Mouse (Mus musculus): Measurements from ENCODE around the gene Gm20388. TPM values are rescaled to one million over a fixed set of nuclear protein-coding genes. Genes with fewer than 3 reads are reported as not detected.

Gene Gm20388
- polyA plus RNA-seq, 1 experiment, result 28.1 TPM

DNA sequence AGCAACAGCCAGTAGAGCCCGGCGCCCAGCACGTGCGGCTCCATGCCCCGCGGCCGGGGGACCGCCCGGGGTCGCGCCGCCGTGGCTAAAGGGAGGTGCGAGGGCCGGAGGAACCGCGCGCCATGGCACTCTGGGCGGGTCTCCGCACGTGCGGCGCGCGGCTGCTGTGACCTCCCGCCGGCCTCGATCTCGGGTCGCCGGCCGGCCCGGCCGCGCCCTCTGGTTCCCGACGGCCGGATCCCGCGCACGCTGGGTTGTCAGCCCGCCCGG lies 2640.3 kb downstream of the Gm20388 start:
- H3K9me3 ChIP-seq (replicated peaks; ENCODE audit: control insufficient read depth, insufficient read depth, low read length, poor library complexity, severe bottlenecking), result no peaks in the 10 kb centered on the region
- H3K27ac ChIP-seq (ENCODE audit: insufficient read depth, low read length), result no peak overlapping the region
- no peak for TF ChIP-seq POLR2A (IDR thresholded peaks at IDR 0.05; ENCODE audit: insufficient read depth, low read length)
- no peak for TF ChIP-seq CTCF (IDR thresholded peaks at IDR 0.05; ENCODE audit: low read depth, low read length)
- TF ChIP-seq EP300 (IDR thresholded peaks at IDR 0.05; ENCODE audit: insufficient read depth, low read depth, low read length), result no peak
- H3K4me3 ChIP-seq (ENCODE audit: low read depth, low read length), result peak overlapping the region; percentile 68
- H3K4me1 ChIP-seq (ENCODE audit: control insufficient read depth, insufficient read depth, low read length), result peaks cover 5% of the 10 kb centered on the region
- no peaks in the 10 kb centered on the region for H3K27me3 ChIP-seq (ENCODE audit: control insufficient read depth, insufficient read depth, low read length, poor library complexity, severe bottlenecking)
- H3K36me3 ChIP-seq (ENCODE audit: control insufficient read depth, insufficient read depth, low read length, poor library complexity, severe bottlenecking), result 0 out of 2 replicates have a peak, but pooled peaks cover 4% of the 10 kb centered on the region
- peak overlapping the region; percentile 96 for H3K9ac ChIP-seq (ENCODE audit: low read depth, poor library complexity, severe bottlenecking)

GRCm38 (mm10) chr8:122551265-122552051 lies 2640.8 kb downstream of the Gm20388 start, which contains the start of gene Piezo1:
Piezo1 (minus strand) TSS chr8:122551329.
- Histone ChIP-seq H3K9me3 (replicated peaks; ENCODE audit: control insufficient read depth, insufficient read depth, low read length, poor library complexity, severe bottlenecking) (no peaks in the 10 kb centered on the region), H3K9ac (ENCODE audit: low read depth, poor library complexity, severe bottlenecking) (peak within 1 kb of the TSS; percentile 96), H3K4me3 (ENCODE audit: low read depth, low read length) (peak within 1 kb of the TSS; percentile 68), H3K27ac (ENCODE audit: insufficient read depth, low read length) (no peak within 1 kb of the TSS), H3K4me1 (ENCODE audit: control insufficient read depth, insufficient read depth, low read length) (peaks cover 5% of the 10 kb centered on the region), H3K27me3 (ENCODE audit: control insufficient read depth, insufficient read depth, low read length, poor library complexity, severe bottlenecking) (no peaks in the 10 kb centered on the region), H3K36me3 (ENCODE audit: control insufficient read depth, insufficient read depth, low read length, poor library complexity, severe bottlenecking) (0 out of 2 replicates have a peak, but pooled peaks cover 4% of the 10 kb centered on the region)
- TF ChIP-seq CTCF (IDR thresholded peaks at IDR 0.05; ENCODE audit: low read depth, low read length) (peak; percentile 99), POLR2A (IDR thresholded peaks at IDR 0.05; ENCODE audit: insufficient read depth, low read length) (no peak), EP300 (IDR thresholded peaks at IDR 0.05; ENCODE audit: insufficient read depth, low read depth, low read length) (peak; percentile 62; the same call in 1 of the 2 replicates)

- no peak for TF ChIP-seq EP300 (IDR thresholded peaks at IDR 0.05; ENCODE audit: insufficient read depth, low read depth, low read length)
- no peak for TF ChIP-seq CTCF (IDR thresholded peaks at IDR 0.05; ENCODE audit: low read depth, low read length)
- no peak for TF ChIP-seq POLR2A (IDR thresholded peaks at IDR 0.05; ENCODE audit: insufficient read depth, low read length)
These were observed 2644.1 kb downstream of the Gm20388 start for GRCm38 (mm10) chr8:122554786-122555185.

GRCm38 (mm10) chr8:122556030-122557009 lies 2645.7 kb downstream of the Gm20388 start:
- peak overlapping the region; percentile 85 for H3K4me3 ChIP-seq (ENCODE audit: low read depth, low read length)
- TF ChIP-seq POLR2A (IDR thresholded peaks at IDR 0.05; ENCODE audit: insufficient read depth, low read length), result peak; percentile 81
- no peak for TF ChIP-seq CTCF (IDR thresholded peaks at IDR 0.05; ENCODE audit: low read depth, low read length)
- TF ChIP-seq EP300 (IDR thresholded peaks at IDR 0.05; ENCODE audit: insufficient read depth, low read depth, low read length), result 0 out of 2 replicates have a peak, but pooled peaks have one; percentile 34
- peaks cover 3% of the 10 kb centered on the region for H3K4me1 ChIP-seq (ENCODE audit: control insufficient read depth, insufficient read depth, low read length)
- no peaks in the 10 kb centered on the region for H3K27me3 ChIP-seq (ENCODE audit: control insufficient read depth, insufficient read depth, low read length, poor library complexity, severe bottlenecking)
- peak overlapping the region; percentile 71 for H3K9ac ChIP-seq (ENCODE audit: low read depth, poor library complexity, severe bottlenecking)
- no peaks in the 10 kb centered on the region for H3K9me3 ChIP-seq (replicated peaks; ENCODE audit: control insufficient read depth, insufficient read depth, low read length, poor library complexity, severe bottlenecking)
- H3K36me3 ChIP-seq (ENCODE audit: control insufficient read depth, insufficient read depth, low read length, poor library complexity, severe bottlenecking), result no peaks in the 10 kb centered on the region
- peak overlapping the region; percentile 78 for H3K27ac ChIP-seq (ENCODE audit: insufficient read depth, low read length)

More at GRCm38 (mm10) chr8:122554786-122555185, 2644.1 kb downstream of the Gm20388 start:
- H3K27me3 ChIP-seq (ENCODE audit: control insufficient read depth, insufficient read depth, low read length, poor library complexity, severe bottlenecking), result no peaks in the 10 kb centered on the region
- no peak overlapping the region for H3K27ac ChIP-seq (ENCODE audit: insufficient read depth, low read length)
- no peaks in the 10 kb centered on the region for H3K36me3 ChIP-seq (ENCODE audit: control insufficient read depth, insufficient read depth, low read length, poor library complexity, severe bottlenecking)
- no peaks in the 10 kb centered on the region for H3K9me3 ChIP-seq (replicated peaks; ENCODE audit: control insufficient read depth, insufficient read depth, low read length, poor library complexity, severe bottlenecking)
- no peak overlapping the region for H3K4me3 ChIP-seq (ENCODE audit: low read depth, low read length)
- H3K9ac ChIP-seq (ENCODE audit: low read depth, poor library complexity, severe bottlenecking), result no peak overlapping the region
- H3K4me1 ChIP-seq (ENCODE audit: control insufficient read depth, insufficient read depth, low read length), result peaks cover 3% of the 10 kb centered on the region

DNA sequence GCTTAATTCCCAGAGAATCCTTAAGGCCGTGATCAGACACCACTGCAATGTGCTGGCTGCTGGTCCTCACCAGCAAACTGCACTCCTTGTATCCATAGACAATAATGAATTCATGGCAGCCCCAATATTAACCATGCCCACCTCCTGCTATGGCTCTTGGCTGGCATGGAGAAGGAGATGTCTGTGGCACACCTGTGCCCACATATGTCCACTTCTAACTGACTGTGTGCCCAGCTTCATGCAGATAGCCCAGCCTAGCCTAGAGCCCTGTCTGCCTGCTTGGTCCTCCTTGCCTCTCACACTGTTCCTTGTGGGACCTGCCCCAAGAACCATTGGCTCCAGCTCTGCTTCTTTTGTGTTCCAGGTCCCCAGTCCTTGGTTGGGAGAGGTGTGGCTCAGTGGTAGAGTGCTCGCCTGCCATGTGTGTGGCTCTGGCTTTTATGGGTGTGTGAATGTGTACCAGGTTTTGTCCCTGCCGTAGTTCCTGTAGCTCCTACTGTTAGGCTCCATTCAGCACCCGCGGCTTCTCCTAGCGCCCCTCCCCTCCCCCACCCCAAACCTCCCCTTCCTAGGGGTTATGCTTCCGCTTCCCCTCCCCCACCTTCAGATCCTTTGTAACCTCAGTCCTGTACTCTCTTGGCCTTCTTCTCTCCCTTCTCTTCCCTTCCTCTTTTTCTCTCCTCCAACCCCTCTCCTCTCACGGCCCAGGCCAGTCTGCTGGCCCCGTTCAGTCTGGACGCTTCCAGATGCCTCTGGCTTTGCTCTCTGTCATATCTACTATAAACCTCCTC lies 2646.8 kb downstream of the Gm20388 start:
- Histone ChIP-seq H3K4me3 (ENCODE audit: low read depth, low read length) (peak overlapping the region; percentile 47), H3K9me3 (replicated peaks; ENCODE audit: control insufficient read depth, insufficient read depth, low read length, poor library complexity, severe bottlenecking) (no peaks in the 10 kb centered on the region), H3K27me3 (ENCODE audit: control insufficient read depth, insufficient read depth, low read length, poor library complexity, severe bottlenecking) (no peaks in the 10 kb centered on the region), H3K27ac (ENCODE audit: insufficient read depth, low read length) (peak overlapping the region; percentile 88), H3K4me1 (ENCODE audit: control insufficient read depth, insufficient read depth, low read length) (peaks cover 3% of the 10 kb centered on the region), H3K36me3 (ENCODE audit: control insufficient read depth, insufficient read depth, low read length, poor library complexity, severe bottlenecking) (no peaks in the 10 kb centered on the region), H3K9ac (ENCODE audit: low read depth, poor library complexity, severe bottlenecking) (peak overlapping the region; percentile 71)
- TF ChIP-seq CTCF (IDR thresholded peaks at IDR 0.05; ENCODE audit: low read depth, low read length) (no peak), EP300 (IDR thresholded peaks at IDR 0.05; ENCODE audit: insufficient read depth, low read depth, low read length) (0 out of 2 replicates have a peak, but pooled peaks have one; percentile 20), POLR2A (IDR thresholded peaks at IDR 0.05; ENCODE audit: insufficient read depth, low read length) (no peak)

All from ES-Bruce4 (cell line).